Mouse (Mus musculus): ENCODE measurements around the gene H2-DMb2. TPM values are rescaled to one million over a fixed set of nuclear protein-coding genes. Genes with fewer than 3 reads are reported as not detected.

The H2-DMb2 gene
- total and polyA plus RNA-seq, 2 experiments, result 0.74 to 3.1 TPM

DNA sequence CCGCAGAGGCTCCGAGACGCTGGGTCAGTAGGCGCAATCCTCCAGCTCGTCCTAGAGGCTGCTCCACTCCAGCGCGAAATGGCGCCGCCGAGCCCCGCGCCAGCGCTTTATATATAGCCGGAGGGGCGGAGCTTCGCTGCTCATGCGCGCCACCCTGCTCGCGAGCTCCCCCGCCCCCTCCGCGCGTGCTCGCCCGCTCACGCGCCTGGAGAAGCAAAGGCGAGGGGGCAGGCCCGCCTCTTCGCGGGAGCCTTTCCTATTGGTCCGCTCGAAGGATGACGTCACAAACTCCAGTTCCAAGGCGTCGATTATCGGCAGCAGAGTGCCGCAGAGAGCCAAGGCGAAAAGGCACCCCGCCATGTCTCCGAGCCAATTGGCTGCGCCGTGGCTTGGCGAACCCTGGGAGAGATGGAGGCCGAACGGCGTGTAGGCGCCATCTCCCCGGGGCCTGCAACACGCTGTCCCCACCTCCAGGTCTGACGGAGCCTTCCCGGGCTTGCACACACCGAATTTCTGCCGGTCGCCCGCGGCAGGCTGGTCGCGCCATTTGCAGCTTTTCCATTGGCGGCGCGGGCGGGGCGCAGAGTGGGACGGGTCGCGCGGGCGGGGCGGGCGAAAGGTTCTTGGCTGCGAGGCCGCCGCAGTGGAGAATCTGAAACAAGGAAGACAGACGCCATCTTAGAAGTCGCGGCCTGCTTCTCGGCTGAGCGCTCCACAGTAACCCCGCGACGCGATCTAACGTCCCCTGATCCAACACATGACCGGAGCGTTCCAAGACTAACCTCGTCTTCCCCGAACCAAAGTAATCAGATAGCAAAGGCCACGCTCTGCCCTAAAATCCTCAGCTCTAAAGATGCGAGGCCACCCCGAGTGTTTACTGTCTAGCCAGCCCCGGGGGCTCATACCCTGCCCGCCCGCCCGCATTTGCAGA lies 23.6 kb upstream of the H2-DMb2 start, which contains the start of gene H2-DMa:
Gene H2-DMa (plus strand): TSS at position 293 of the 931 bp plus-strand sequence.
- WGBS, result under 1% methylated on average over 96 of the region's 96 CpGs
- TF ChIP-seq POLR2A (IDR thresholded peaks at IDR 0.05; ENCODE audit: extremely low read depth, insufficient read depth, low read length) (peak; percentile 100), CTCF (IDR thresholded peaks at IDR 0.05; ENCODE audit: low read depth, low read length) (no peak)
- Histone ChIP-seq H3K79me2 (ENCODE audit: control insufficient read depth, insufficient read depth, low read length) (peaks cover 26% of the 10 kb centered on the region), H3K27ac (replicated peaks; ENCODE audit: insufficient read depth, low read depth, low read length) (peak within 1 kb of the TSS; percentile 99), H3K9ac (ENCODE audit: low read depth, low read length) (peak within 1 kb of the TSS; percentile 97), H3K36me3 (ENCODE audit: control insufficient read depth, insufficient read depth, low read length) (peaks cover 36% of the 10 kb centered on the region), H3K4me1 (ENCODE audit: control insufficient read depth, insufficient read depth, low read length) (peaks cover 17% of the 10 kb centered on the region), H3K4me3 (ENCODE audit: insufficient read depth, low read depth, low read length) (peak within 1 kb of the TSS; percentile 95), H3K27me3 (ENCODE audit: control insufficient read depth, insufficient read depth, low read length) (no peaks in the 10 kb centered on the region)
- DNase-seq (ENCODE audit: extremely low read depth, low read depth, low spot score), result peak; percentile 94

DNA sequence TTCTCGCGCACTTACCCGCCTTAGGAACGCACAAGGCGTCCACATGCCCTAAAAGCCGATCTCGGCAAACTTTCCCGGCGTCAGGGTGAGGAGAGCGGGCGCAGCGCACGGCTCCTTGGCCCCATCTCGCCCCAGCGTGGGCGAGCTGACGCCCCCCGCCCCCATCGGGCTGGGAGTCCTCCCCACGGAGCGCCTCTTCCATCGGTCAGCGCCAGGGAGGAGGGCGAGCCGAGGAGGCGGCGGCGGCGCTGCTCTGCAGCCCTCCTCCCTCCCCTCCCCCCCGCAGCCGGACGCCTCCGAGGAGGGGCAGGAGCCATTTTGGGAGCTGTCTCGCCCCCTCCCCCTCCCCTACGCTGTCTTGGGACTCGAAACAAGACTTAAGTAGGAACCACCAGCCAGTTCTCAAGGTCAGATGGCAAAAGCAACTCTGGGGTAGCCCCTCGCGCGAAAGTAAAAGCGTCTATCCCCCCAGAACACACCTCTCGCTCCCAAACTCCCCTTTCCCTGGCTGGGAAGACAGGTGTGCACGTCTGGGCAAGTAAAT lies 22.9 kb upstream of the H2-DMb2 start:
- WGBS, result under 1% methylated on average over 40 of the region's 42 CpGs
- TF ChIP-seq POLR2A (IDR thresholded peaks at IDR 0.05; ENCODE audit: extremely low read depth, insufficient read depth, low read length) (0 out of 2 replicates have a peak, but pooled peaks have one; percentile 8), CTCF (IDR thresholded peaks at IDR 0.05; ENCODE audit: low read depth, low read length) (no peak)
- peak overlapping the region; percentile 99 for H3K27ac ChIP-seq (replicated peaks; ENCODE audit: insufficient read depth, low read depth, low read length)
- peak; percentile 61 for DNase-seq (ENCODE audit: extremely low read depth, low read depth, low spot score)
- H3K4me3 ChIP-seq (ENCODE audit: insufficient read depth, low read depth, low read length), result peak overlapping the region; percentile 90
- peaks cover 26% of the 10 kb centered on the region for H3K79me2 ChIP-seq (ENCODE audit: control insufficient read depth, insufficient read depth, low read length)
- H3K4me1 ChIP-seq (ENCODE audit: control insufficient read depth, insufficient read depth, low read length), result peaks cover 14% of the 10 kb centered on the region
- no peaks in the 10 kb centered on the region for H3K27me3 ChIP-seq (ENCODE audit: control insufficient read depth, insufficient read depth, low read length)
- H3K9ac ChIP-seq (ENCODE audit: low read depth, low read length), result peak overlapping the region; percentile 95
- H3K36me3 ChIP-seq (ENCODE audit: control insufficient read depth, insufficient read depth, low read length), result peaks cover 29% of the 10 kb centered on the region

DNA sequence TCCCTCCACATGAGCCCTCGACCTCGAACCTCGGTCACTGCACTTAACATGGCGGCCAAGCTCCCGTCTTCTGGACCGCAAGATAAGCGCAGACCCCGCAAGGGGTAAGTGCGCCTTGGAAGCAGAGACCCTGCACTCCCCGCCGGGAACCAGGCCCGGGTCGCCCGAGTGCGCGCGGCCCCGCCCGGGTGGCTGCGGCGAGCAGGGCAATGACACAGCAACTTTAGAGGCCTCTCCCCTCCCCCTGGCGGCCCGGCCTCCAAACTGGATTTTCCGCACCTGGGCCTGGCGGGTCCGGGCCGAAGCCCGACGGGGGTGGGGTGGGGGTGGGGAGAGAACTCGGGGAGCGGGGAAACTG lies 22.3 kb upstream of the H2-DMb2 start:
- no peak for DNase-seq (ENCODE audit: extremely low read depth, low read depth, low spot score)

DNA sequence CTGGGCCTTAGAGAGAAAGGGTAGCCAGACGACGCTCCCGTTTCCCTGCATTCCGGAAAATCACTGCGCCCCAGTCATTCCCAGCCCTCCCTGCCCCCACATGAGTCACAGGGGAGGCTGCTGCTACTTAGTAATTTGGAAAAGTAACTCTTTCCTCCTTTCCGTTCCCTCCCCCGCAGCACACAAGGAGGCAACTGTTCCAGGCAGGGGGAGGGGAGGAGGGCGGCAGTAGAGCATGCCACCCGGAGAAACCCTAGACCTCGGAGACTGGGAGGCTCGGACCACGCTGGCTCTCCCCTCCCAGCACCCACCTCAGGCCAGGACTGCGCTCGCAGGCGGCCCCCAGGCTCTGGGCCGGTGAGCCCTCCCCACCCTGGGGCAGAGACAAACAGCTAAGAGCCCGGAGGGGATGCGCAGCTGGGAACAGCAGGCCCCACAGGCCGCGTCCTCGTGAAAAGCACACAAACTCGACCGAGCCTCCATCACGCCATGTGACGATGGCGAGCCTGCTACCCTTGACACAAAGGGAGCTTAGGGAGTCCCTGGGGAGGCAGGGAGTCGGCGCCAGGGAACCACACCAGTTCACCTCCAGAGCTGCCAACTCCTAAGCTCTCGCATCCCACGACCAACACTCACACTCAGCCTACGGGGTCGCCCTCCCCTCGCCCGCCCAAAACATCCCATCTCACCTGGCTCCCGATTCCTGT lies 21.8 kb upstream of the H2-DMb2 start:
- Histone ChIP-seq H3K36me3 (ENCODE audit: control insufficient read depth, insufficient read depth, low read length) (peaks cover 19% of the 10 kb centered on the region), H3K27ac (replicated peaks; ENCODE audit: insufficient read depth, low read depth, low read length) (peak overlapping the region; percentile 95), H3K4me3 (ENCODE audit: insufficient read depth, low read depth, low read length) (peak overlapping the region; percentile 90), H3K4me1 (ENCODE audit: control insufficient read depth, insufficient read depth, low read length) (peaks cover 9% of the 10 kb centered on the region), H3K9ac (ENCODE audit: low read depth, low read length) (peak overlapping the region; percentile 95), H3K79me2 (ENCODE audit: control insufficient read depth, insufficient read depth, low read length) (peaks cover 26% of the 10 kb centered on the region), H3K27me3 (ENCODE audit: control insufficient read depth, insufficient read depth, low read length) (no peaks in the 10 kb centered on the region)
- WGBS, result under 1% methylated on average over 35 of the region's 35 CpGs
- peak; percentile 69 for DNase-seq (ENCODE audit: extremely low read depth, low read depth, low spot score)
- TF ChIP-seq POLR2A (IDR thresholded peaks at IDR 0.05; ENCODE audit: extremely low read depth, insufficient read depth, low read length) (no peak; the same call in 1 of the 2 replicates), CTCF (IDR thresholded peaks at IDR 0.05; ENCODE audit: low read depth, low read length) (no peak)

More for the DNA sequence above, 22.3 kb upstream of the H2-DMb2 start:
- H3K27me3 ChIP-seq (ENCODE audit: control insufficient read depth, insufficient read depth, low read length), result no peaks in the 10 kb centered on the region
- TF ChIP-seq POLR2A (IDR thresholded peaks at IDR 0.05; ENCODE audit: extremely low read depth, insufficient read depth, low read length) (no peak), CTCF (IDR thresholded peaks at IDR 0.05; ENCODE audit: low read depth, low read length) (no peak)
- H3K36me3 ChIP-seq (ENCODE audit: control insufficient read depth, insufficient read depth, low read length), result peaks cover 23% of the 10 kb centered on the region
- WGBS, result 1% methylated on average over 31 of the region's 31 CpGs
- H3K79me2 ChIP-seq (ENCODE audit: control insufficient read depth, insufficient read depth, low read length), result peaks cover 26% of the 10 kb centered on the region
- H3K9ac ChIP-seq (ENCODE audit: low read depth, low read length), result peak overlapping the region; percentile 95
- peak overlapping the region; percentile 99 for H3K27ac ChIP-seq (replicated peaks; ENCODE audit: insufficient read depth, low read depth, low read length)
- H3K4me1 ChIP-seq (ENCODE audit: control insufficient read depth, insufficient read depth, low read length), result peaks cover 9% of the 10 kb centered on the region
- H3K4me3 ChIP-seq (ENCODE audit: insufficient read depth, low read depth, low read length), result peak overlapping the region; percentile 90

DNA sequence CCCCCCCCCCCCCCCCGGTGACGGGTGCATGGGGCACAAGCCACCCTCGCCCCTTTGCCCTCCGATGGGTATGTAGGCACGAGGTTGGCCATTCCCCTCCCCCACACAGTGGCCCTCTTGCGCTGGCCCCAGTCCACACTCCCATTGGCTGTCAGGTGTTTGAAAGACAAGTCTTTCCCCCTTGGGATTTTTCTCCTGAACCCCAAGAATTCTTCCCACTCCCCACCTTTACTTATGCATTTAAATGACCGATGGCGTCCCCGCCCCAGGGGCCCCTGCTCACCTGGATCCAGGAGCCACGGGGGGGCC lies 21.3 kb upstream of the H2-DMb2 start:
- H3K36me3 ChIP-seq (ENCODE audit: control insufficient read depth, insufficient read depth, low read length), result peaks cover 14% of the 10 kb centered on the region
- TF ChIP-seq CTCF (IDR thresholded peaks at IDR 0.05; ENCODE audit: low read depth, low read length) (no peak), POLR2A (IDR thresholded peaks at IDR 0.05; ENCODE audit: extremely low read depth, insufficient read depth, low read length) (no peak)
- H3K27me3 ChIP-seq (ENCODE audit: control insufficient read depth, insufficient read depth, low read length), result no peaks in the 10 kb centered on the region
- H3K27ac ChIP-seq (replicated peaks; ENCODE audit: insufficient read depth, low read depth, low read length), result peak overlapping the region; percentile 95
- H3K4me3 ChIP-seq (ENCODE audit: insufficient read depth, low read depth, low read length), result peak overlapping the region; percentile 90
- H3K4me1 ChIP-seq (ENCODE audit: control insufficient read depth, insufficient read depth, low read length), result peaks cover 7% of the 10 kb centered on the region
- H3K79me2 ChIP-seq (ENCODE audit: control insufficient read depth, insufficient read depth, low read length), result peaks cover 24% of the 10 kb centered on the region
- H3K9ac ChIP-seq (ENCODE audit: low read depth, low read length), result peak overlapping the region; percentile 95
- WGBS, result 3% methylated on average over 8 of the region's 10 CpGs
- peak; percentile 75 for DNase-seq (ENCODE audit: extremely low read depth, low read depth, low spot score)

Measured in liver, adult 2 months (tissue).